In the genomic region with DNA sequence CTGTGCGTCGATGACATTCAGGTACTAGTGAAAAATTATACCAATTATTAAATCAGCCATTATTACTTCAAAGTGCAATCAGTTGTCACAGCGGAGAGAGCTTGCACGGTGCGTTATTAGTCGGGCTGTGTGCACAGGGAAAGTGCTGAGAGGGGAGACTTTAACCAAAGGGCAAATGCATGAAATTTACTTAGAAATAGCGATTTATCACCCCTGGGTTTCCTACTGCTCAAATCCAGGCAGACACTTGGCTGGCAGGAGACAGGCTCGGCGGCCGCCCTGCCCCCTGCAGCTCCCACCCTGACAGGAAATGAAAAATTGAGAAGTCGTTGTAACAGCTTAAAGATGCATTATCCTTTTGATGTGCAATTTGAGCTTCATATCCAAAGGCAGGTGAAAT, we compare ENCODE assay signal across 16 mouse cellular contexts.
DNase-seq lines count a peak whose midpoint lies in the region; ATAC-seq lines count a peak whose summit lies in the region.
"Had no signal": no experiment of that assay in that cellular context is flagged by ENCODE, and none has a peak within 500 bp of the region (broad histone marks: within the 10 kb centered on the region; RNA-seq: fewer than 3 reads in every experiment).

No protein-coding gene starts in this region.

- peak; percentile 22 for DNase-seq in thymus, postnatal 14 days
- DNase-seq in thymus, postnatal 10 days (ENCODE audit: low spot score in 2 of 2): no peak
- DNase-seq in forebrain, embryonic 14.5 days (ENCODE audit: low spot score): peak; percentile 24
- DNase-seq in spleen, postnatal 36 days (ENCODE audit: low spot score in 2 of 2): no peak
- DNase-seq in layer of hippocampus, adult 9-10 months (ENCODE audit: low spot score): no peak
- DNase-seq: cerebellum, adult 11-12 months; cerebellum, postnatal 36 days; gastrocnemius, postnatal 25 days had no signal

- no peaks in the 10 kb centered on the region for H3K36me3 ChIP-seq in forebrain, embryonic 14.5 days (ENCODE audit: control insufficient read depth, insufficient read depth, low read length)
- H3K36me3 ChIP-seq in hindbrain, embryonic 13.5 days: no peaks in the 10 kb centered on the region
- no peaks in the 10 kb centered on the region for H3K36me3 ChIP-seq in midbrain, embryonic 15.5 days (replicated peaks)
- H3K36me3 ChIP-seq: G1E; limb, embryonic 12.5 days; stomach, embryonic 15.5 days had no signal

- H3K9ac ChIP-seq in forebrain, embryonic 14.5 days (ENCODE audit: low read length): no peak overlapping the region; the same call in 1 of the 2 replicates
- H3K9ac ChIP-seq in hindbrain, embryonic 13.5 days: 0 out of 2 replicates have a peak overlapping the region, but pooled peaks have one; percentile 43
- 0 out of 2 replicates have a peak overlapping the region, but pooled peaks have one; percentile 25 for H3K9ac ChIP-seq in midbrain, embryonic 15.5 days
- H3K9ac ChIP-seq: limb, embryonic 12.5 days; liver, embryonic 14.5 days; stomach, embryonic 15.5 days had no signal

- WGBS in forebrain, embryonic 14.5 days: 53% methylated on average over 11 of the region's 11 CpGs
- WGBS in hindbrain, embryonic 13.5 days: 27% methylated on average over 11 of the region's 11 CpGs
- WGBS in midbrain, embryonic 15.5 days: 31% methylated on average over 11 of the region's 11 CpGs

- H3K4me3 ChIP-seq in forebrain, embryonic 14.5 days (ENCODE audit: low read depth, low read length): no peak overlapping the region
- H3K4me3 ChIP-seq in hindbrain, embryonic 13.5 days: no peak overlapping the region
- H3K4me3 ChIP-seq in midbrain, embryonic 15.5 days: no peak overlapping the region
- H3K4me3 ChIP-seq: erythroblast, embryonic 14.5 days; limb, embryonic 12.5 days; stomach, embryonic 15.5 days had no signal

- no peak overlapping the region for H3K4me2 ChIP-seq in forebrain, embryonic 14.5 days (ENCODE audit: low read length)
- H3K4me2 ChIP-seq in hindbrain, embryonic 13.5 days: no peak overlapping the region
- no peak overlapping the region for H3K4me2 ChIP-seq in midbrain, embryonic 15.5 days
- H3K4me2 ChIP-seq: limb, embryonic 12.5 days; stomach, embryonic 15.5 days had no signal

- ATAC-seq in forebrain, embryonic 14.5 days: no peak
- ATAC-seq in hindbrain, embryonic 13.5 days (ENCODE audit: low FRiP score): 0 out of 2 replicates have a peak, but pooled peaks have one; percentile 17
- ATAC-seq in midbrain, embryonic 15.5 days (replicated peaks): peak; percentile 54
- no peak for ATAC-seq in monocyte, adult 5-6 weeks (replicated peaks; ENCODE audit: insufficient number of reproducible peaks, low FRiP score, low TSS enrichment, poor library complexity, severe bottlenecking)

- H3K4me1 ChIP-seq in forebrain, embryonic 14.5 days (ENCODE audit: control insufficient read depth, insufficient read depth, low read length): peaks cover 10% of the 10 kb centered on the region
- H3K4me1 ChIP-seq in hindbrain, embryonic 13.5 days (replicated peaks): peaks cover 42% of the 10 kb centered on the region
- H3K4me1 ChIP-seq in midbrain, embryonic 15.5 days: peaks cover 33% of the 10 kb centered on the region

- no peaks in the 10 kb centered on the region for H3K9me3 ChIP-seq in forebrain, embryonic 14.5 days (replicated peaks; ENCODE audit: control insufficient read depth, low read length)
- no peaks in the 10 kb centered on the region for H3K9me3 ChIP-seq in hindbrain, embryonic 13.5 days
- no peaks in the 10 kb centered on the region for H3K9me3 ChIP-seq in midbrain, embryonic 15.5 days
- H3K9me3 ChIP-seq: G1E; limb, embryonic 12.5 days; stomach, embryonic 15.5 days had no signal

- H3K27me3 ChIP-seq in forebrain, embryonic 14.5 days (replicated peaks; ENCODE audit: control insufficient read depth, insufficient read depth, low read length): no peaks in the 10 kb centered on the region
- H3K27me3 ChIP-seq in hindbrain, embryonic 13.5 days: no peaks in the 10 kb centered on the region
- no peaks in the 10 kb centered on the region for H3K27me3 ChIP-seq in midbrain, embryonic 15.5 days (replicated peaks)

- H3K27ac ChIP-seq in forebrain, embryonic 14.5 days (ENCODE audit: low read depth, low read length): peak overlapping the region; percentile 74
- H3K27ac ChIP-seq in hindbrain, embryonic 13.5 days: peak overlapping the region; percentile 87
- peak overlapping the region; percentile 76 for H3K27ac ChIP-seq in midbrain, embryonic 15.5 days
- H3K27ac ChIP-seq: limb, embryonic 12.5 days; liver, embryonic 14.5 days; stomach, embryonic 15.5 days had no signal

Comparison
In these comparisons a context has a peak if more than half of its experiments do, and no peak if none do; other contexts are left out.
1. DNase-seq: peak in thymus, postnatal 14 days (single experiment) and forebrain, embryonic 14.5 days (single experiment); none in thymus, postnatal 10 days (0 of 2), spleen, postnatal 36 days (0 of 2) and layer of hippocampus, adult 9-10 months (single experiment).
2. ATAC-seq: peak in hindbrain, embryonic 13.5 days (single experiment) and midbrain, embryonic 15.5 days (single experiment); none in forebrain, embryonic 14.5 days (single experiment) and monocyte, adult 5-6 weeks (single experiment).
3. Peak in every context shown above with its lines, with median percentiles within 50 percentile points of each other: H3K27ac ChIP-seq.